Mouse (Mus musculus) embryonic facial prominence, embryonic 15.5 days (tissue): ENCODE results near the gene Ntrk1. TPM values are rescaled to one million over a fixed set of nuclear protein-coding genes. Genes with fewer than 3 reads are reported as not detected.

Experiments
- ATAC-seq: fragments of 200-750 bp; cut with Nextera tagmentation; 2 replicates; pipeline ENCODE4 v1.8.0; 2017; ENCODE audit warnings: low read depth, moderate TSS enrichment; ENCODE audit not compliant: insufficient number of reproducible peaks, low FRiP score, low TSS enrichment
- H3K27ac ChIP-seq: fragments of 300-500 bp; sonication (generic); replicated peaks from 2 replicates; pipeline ENCODE4 v1.5.1; 2015; ENCODE audit warnings: mild to moderate bottlenecking, inconsistent platforms
- H3K27me3 ChIP-seq: fragments of 300-500 bp; sonication (generic); 2 replicates; pipeline ENCODE4 v1.6.1; 2015; ENCODE audit warnings: inconsistent platforms
- H3K36me3 ChIP-seq: fragments of 300-500 bp; sonication (generic); 2 replicates; pipeline ENCODE4 v1.6.1; 2015; ENCODE audit warnings: mild to moderate bottlenecking, inconsistent platforms
- H3K4me1 ChIP-seq: fragments of 300-500 bp; sonication (generic); 2 replicates; pipeline ENCODE4 v1.6.1; 2015; ENCODE audit warnings: inconsistent platforms
- H3K4me2 ChIP-seq: fragments of 300-500 bp; sonication (generic); replicated peaks from 2 replicates; pipeline ENCODE4 v1.6.1; 2015; ENCODE audit warnings: mild to moderate bottlenecking, inconsistent platforms
- H3K4me3 ChIP-seq: fragments of 300-500 bp; sonication (generic); replicated peaks from 2 replicates; pipeline ENCODE4 v1.5.1; 2015; ENCODE audit warnings: mild to moderate bottlenecking, inconsistent platforms
- H3K9ac ChIP-seq: fragments of 300-500 bp; sonication (generic); 2 replicates; pipeline ENCODE4 v1.6.1; 2015; ENCODE audit warnings: inconsistent platforms
- H3K9me3 ChIP-seq: fragments of 300-500 bp; sonication (generic); replicated peaks from 2 replicates; pipeline ENCODE4 v1.6.1; 2016; ENCODE audit warnings: inconsistent platforms
- WGBS: fragments of 180-500 bp; shearing (Covaris S2); methylation state at CpG from one replicate; pipeline ENCODE4 v1.1.7; 2015; 5-methylcytosine and 5-hydroxymethylcytosine counted together
- polyA plus RNA-seq: library from polyadenylated mRNA; unstranded; fragments of >200 nt; fragmentation: Nextera tagmentation; extraction: Ambion mirVana; gene quantifications from 2 replicates; pipeline ENCODE4 v1.2.1, GENCODE M21; 2015

The Ntrk1 gene
- polyA plus RNA-seq, 1 experiment from 2014 or later, result 4.9 TPM

DNA sequence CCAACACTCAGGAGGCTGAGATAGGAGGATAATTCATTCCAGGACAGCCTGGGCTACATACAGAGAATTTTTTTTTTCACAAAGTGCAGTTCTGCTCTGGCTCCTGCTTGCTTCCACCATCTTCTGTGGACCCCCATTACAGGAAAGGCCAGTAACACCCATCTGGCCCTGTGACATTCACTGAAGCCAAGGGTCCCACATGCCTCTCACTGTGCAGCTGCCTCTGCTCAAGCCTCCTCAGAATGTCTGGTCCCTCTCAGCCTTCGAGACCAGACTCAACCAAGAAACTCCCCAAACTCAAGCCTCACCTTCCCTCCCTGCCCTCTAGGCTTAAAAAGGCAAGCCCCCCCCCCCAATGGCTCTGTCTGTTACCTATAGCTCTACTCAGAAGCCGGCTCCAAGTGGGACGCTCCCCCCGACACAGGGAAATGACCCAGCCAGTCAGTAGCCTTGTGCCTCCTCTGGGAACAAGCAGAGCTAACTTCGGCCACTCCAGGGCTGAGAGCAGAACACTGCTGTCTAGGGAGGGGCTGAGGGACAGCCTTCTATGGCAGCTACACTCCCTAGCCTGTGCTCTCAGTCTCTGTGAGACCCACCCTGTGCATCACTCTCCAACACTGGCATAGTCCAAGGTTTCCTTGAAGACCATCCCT lies 29.2 kb downstream of the Ntrk1 start:
- no peak overlapping the region for H3K4me3 ChIP-seq
- peaks cover 61% of the 10 kb centered on the region for H3K4me1 ChIP-seq
- H3K27ac ChIP-seq, result peak overlapping the region; percentile 88
- no peak for ATAC-seq
- no peaks in the 10 kb centered on the region for H3K9me3 ChIP-seq
- 70% methylated on average over 5 of the region's 5 CpGs for WGBS
- no peaks in the 10 kb centered on the region for H3K36me3 ChIP-seq
- H3K27me3 ChIP-seq, result peaks cover 16% of the 10 kb centered on the region
- no peak overlapping the region for H3K4me2 ChIP-seq
- no peak overlapping the region for H3K9ac ChIP-seq

- no peaks in the 10 kb centered on the region for H3K36me3 ChIP-seq
- no peak for ATAC-seq
- peaks cover 61% of the 10 kb centered on the region for H3K4me1 ChIP-seq
- peak overlapping the region; percentile 44 for H3K4me2 ChIP-seq
- peak overlapping the region; percentile 2; the same call in 1 of the 2 replicates for H3K4me3 ChIP-seq
- no peak overlapping the region for H3K9ac ChIP-seq
- 26% methylated on average over 10 of the region's 10 CpGs for WGBS
- H3K9me3 ChIP-seq, result no peaks in the 10 kb centered on the region
- H3K27ac ChIP-seq, result peak overlapping the region; percentile 88
- H3K27me3 ChIP-seq, result peaks cover 12% of the 10 kb centered on the region; the same call in 1 of the 2 replicates
These were observed 29.9 kb downstream of the Ntrk1 start for GRCm38 (mm10) chr3:87765091-87765490.

- peak; percentile 22; the same call in 1 of the 2 replicates for ATAC-seq
- peaks cover 7% of the 10 kb centered on the region; the same call in 1 of the 2 replicates for H3K27me3 ChIP-seq
- peak overlapping the region; percentile 44 for H3K4me2 ChIP-seq
- peak overlapping the region; percentile 88 for H3K27ac ChIP-seq
- H3K9ac ChIP-seq, result no peak overlapping the region
- H3K4me3 ChIP-seq, result peak overlapping the region; percentile 2
- peaks cover 61% of the 10 kb centered on the region for H3K4me1 ChIP-seq
- 14% methylated on average over 10 of the region's 10 CpGs for WGBS
- no peaks in the 10 kb centered on the region for H3K36me3 ChIP-seq
- H3K9me3 ChIP-seq, result no peaks in the 10 kb centered on the region
These were observed 30.5 kb downstream of the Ntrk1 start for GRCm38 (mm10) chr3:87764506-87764905.

- H3K9me3 ChIP-seq, result no peaks in the 10 kb centered on the region
- H3K36me3 ChIP-seq, result no peaks in the 10 kb centered on the region
- peak overlapping the region; percentile 19; the same call in 1 of the 2 replicates for H3K4me3 ChIP-seq
- no peak overlapping the region for H3K9ac ChIP-seq
- H3K27me3 ChIP-seq, result peaks cover 6% of the 10 kb centered on the region; the same call in 1 of the 2 replicates
- ATAC-seq, result peak; percentile 72
- H3K27ac ChIP-seq, result peak overlapping the region; percentile 88
- H3K4me2 ChIP-seq, result peak overlapping the region; percentile 44
- WGBS, result 10% methylated on average over 10 of the region's 15 CpGs
- H3K4me1 ChIP-seq, result peaks cover 64% of the 10 kb centered on the region
These were observed 31.2 kb downstream of the Ntrk1 start for GRCm38 (mm10) chr3:87763683-87764289.

DNA sequence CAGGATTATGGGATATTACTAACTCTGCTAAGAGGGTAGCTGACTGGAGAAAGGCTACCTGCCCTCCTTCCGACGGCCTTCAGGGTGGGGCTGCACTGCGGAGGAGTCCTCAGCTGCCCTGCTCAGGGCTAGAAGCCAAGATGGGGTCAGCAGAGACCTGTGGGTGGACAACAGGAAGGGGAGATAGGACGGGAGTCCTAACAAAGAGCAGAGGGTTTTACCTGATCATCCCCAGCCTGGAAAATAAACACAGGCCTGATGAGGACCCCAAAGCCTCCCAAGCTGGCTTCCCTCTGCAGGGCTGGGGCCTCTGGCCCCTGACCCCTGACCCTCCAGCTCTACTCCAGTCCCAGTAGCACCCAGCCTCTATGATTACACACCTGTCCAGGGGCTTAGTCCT lies 31.8 kb downstream of the Ntrk1 start:
- Histone ChIP-seq H3K27me3 (peaks cover 6% of the 10 kb centered on the region; the same call in 1 of the 2 replicates), H3K4me1 (peaks cover 64% of the 10 kb centered on the region), H3K4me2 (peak overlapping the region; percentile 44), H3K9me3 (no peaks in the 10 kb centered on the region), H3K4me3 (no peak overlapping the region), H3K27ac (peak overlapping the region; percentile 88), H3K36me3 (no peaks in the 10 kb centered on the region), H3K9ac (no peak overlapping the region)
- 50% methylated on average over 4 of the region's 4 CpGs for WGBS
- ATAC-seq, result no peak

DNA sequence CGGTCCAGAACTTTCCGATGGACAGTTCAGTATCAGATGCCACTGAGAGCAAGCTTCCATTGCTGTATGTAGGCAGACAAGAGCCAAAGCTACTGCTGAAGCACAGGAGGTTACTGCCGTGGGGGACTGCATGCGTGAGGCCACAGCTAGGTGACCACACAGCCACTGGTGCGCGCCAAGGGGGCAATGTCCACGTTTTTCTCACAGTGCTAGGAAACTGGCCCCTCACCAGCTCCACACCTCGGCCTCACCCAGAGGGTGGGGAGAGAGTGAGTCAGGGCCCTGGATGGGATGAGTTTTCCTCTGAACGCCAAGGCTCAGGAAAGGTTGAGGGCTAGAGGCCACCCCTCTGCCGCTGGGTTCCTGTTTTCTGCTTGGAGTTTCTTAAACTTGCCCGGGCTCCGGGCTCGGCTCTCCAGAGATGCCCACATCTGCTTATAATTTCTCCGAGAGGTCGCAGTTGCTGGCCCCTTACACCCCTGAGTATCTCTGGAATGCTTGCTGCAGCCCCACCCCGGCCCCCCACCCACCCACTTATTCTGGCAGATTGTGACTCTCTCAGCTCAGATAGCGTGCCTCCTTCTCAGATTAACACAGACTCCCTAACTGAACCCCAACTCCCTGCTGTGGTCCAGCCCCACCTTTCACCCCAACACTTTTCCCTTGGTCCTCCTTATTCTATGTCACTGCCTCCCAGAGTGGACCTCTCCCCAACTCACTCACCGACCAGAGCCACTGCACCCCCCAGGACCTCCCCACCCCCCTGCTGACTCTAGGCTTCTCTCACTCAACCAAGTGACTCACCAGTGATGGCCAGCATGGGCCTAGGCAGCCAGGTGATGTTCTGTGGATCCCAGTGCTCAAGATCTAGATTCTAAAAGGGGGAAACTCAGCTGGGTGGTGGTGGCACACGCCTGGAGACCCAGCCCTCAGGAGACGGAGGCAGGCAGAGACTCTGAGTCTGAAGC lies 33.3 kb downstream of the Ntrk1 start:
- 49% methylated on average over 20 of the region's 20 CpGs for whole genome bisulfite sequencing
- no peak overlapping the region for H3K9ac ChIP-seq
- peak overlapping the region; percentile 18 for H3K27ac ChIP-seq
- H3K27me3 ChIP-seq, result 0 out of 2 replicates have a peak, but pooled peaks cover 6% of the 10 kb centered on the region
- no peak overlapping the region for H3K4me2 ChIP-seq
- no peak overlapping the region for H3K4me3 ChIP-seq
- H3K36me3 ChIP-seq, result no peaks in the 10 kb centered on the region
- peaks cover 49% of the 10 kb centered on the region for H3K4me1 ChIP-seq
- H3K9me3 ChIP-seq, result no peaks in the 10 kb centered on the region
- ATAC-seq, result no peak

DNA sequence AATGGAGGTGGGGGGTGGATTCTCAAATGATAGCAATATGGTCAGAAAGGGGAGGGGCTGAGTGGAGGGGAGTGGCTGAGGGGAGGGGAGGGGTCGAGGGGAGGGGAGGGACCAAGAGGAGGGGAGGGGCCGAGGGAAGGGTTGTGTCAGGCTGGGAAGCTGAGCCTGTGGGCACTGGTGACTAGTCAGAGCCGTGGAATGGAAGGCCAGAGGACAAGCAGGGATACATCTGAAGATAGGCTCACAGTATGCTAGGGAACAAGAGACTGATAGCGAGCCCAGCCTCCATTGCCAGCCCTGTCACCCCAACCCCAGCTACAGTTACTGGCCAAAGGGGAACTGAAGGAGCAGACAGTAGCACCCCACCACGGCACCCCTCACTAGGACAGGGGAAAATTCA lies 36.3 kb downstream of the Ntrk1 start:
- H3K4me3 ChIP-seq, result no peak overlapping the region
- H3K4me1 ChIP-seq, result peaks cover 37% of the 10 kb centered on the region
- no peaks in the 10 kb centered on the region for H3K36me3 ChIP-seq
- 55% methylated on average over 3 of the region's 5 CpGs for WGBS
- H3K27me3 ChIP-seq, result peaks cover 12% of the 10 kb centered on the region; the same call in 1 of the 2 replicates
- no peak for ATAC-seq
- H3K9me3 ChIP-seq, result no peaks in the 10 kb centered on the region
- no peak overlapping the region for H3K4me2 ChIP-seq
- H3K9ac ChIP-seq, result no peak overlapping the region
- no peak overlapping the region for H3K27ac ChIP-seq

- Histone ChIP-seq H3K27me3 (peaks cover 12% of the 10 kb centered on the region; the same call in 1 of the 2 replicates), H3K27ac (no peak overlapping the region), H3K9ac (no peak overlapping the region), H3K4me2 (peak overlapping the region; percentile 48), H3K4me3 (no peak overlapping the region), H3K4me1 (peaks cover 17% of the 10 kb centered on the region), H3K36me3 (no peaks in the 10 kb centered on the region), H3K9me3 (no peaks in the 10 kb centered on the region)
- 47% methylated on average over 20 of the region's 20 CpGs for WGBS
- no peak for ATAC-seq
These were observed 38.5 kb downstream of the Ntrk1 start for GRCm38 (mm10) chr3:87756488-87756887.

- Histone ChIP-seq H3K4me3 (peak overlapping the region; percentile 24), H3K4me2 (peak overlapping the region; percentile 48), H3K27me3 (peaks cover 12% of the 10 kb centered on the region; the same call in 1 of the 2 replicates), H3K4me1 (peaks cover 12% of the 10 kb centered on the region; the same call in 1 of the 2 replicates), H3K27ac (no peak overlapping the region), H3K9me3 (no peaks in the 10 kb centered on the region), H3K36me3 (peaks cover 2% of the 10 kb centered on the region; the same call in 1 of the 2 replicates), H3K9ac (no peak overlapping the region)
- peak; percentile 87 for ATAC-seq
- WGBS, result 3% methylated on average over 24 of the region's 24 CpGs
These were observed 39.0 kb downstream of the Ntrk1 start for GRCm38 (mm10) chr3:87755964-87756363.

GRCm38 (mm10) chr3:87753829-87754228 lies 41.1 kb downstream of the Ntrk1 start:
- Histone ChIP-seq H3K4me2 (no peak overlapping the region), H3K27me3 (peaks cover 12% of the 10 kb centered on the region; the same call in 1 of the 2 replicates), H3K4me1 (peaks cover 10% of the 10 kb centered on the region; the same call in 1 of the 2 replicates), H3K4me3 (no peak overlapping the region), H3K9me3 (no peaks in the 10 kb centered on the region), H3K9ac (no peak overlapping the region), H3K36me3 (peaks cover 12% of the 10 kb centered on the region; the same call in 1 of the 2 replicates), H3K27ac (no peak overlapping the region)
- ATAC-seq, result no peak
- 82% methylated on average over 13 of the region's 13 CpGs for WGBS
